Mouse (Mus musculus): ENCODE results near the gene Slamf6.
"Not testable (repeated sequence)": the region's sequence is repeated elsewhere in the genome, so short reads cannot be mapped to it uniquely, and the experiment has no call there.

The Slamf6 gene

GRCm38 (mm10) chr1:171917305-171918039, at the start of gene Slamf6:
TSS of gene Slamf6 (plus strand) at chr1:171917515.
- DNase-seq (ENCODE audit: low spot score) = no peak

- DNase-seq (ENCODE audit: low spot score) = no peak
Measured at GRCm38 (mm10) chr1:171886989-171887388, 30.3 kb upstream of the Slamf6 start.

GRCm38 (mm10) chr1:171895364-171895763, 22.0 kb upstream of the Slamf6 start, which contains the start of gene Gm10521:
TSS of gene Gm10521 (plus strand) at chr1:171895664.
- not testable (repeated sequence) for DNase-seq (ENCODE audit: low spot score)

GRCm38 (mm10) chr1:171904011-171904410, 13.3 kb upstream of the Slamf6 start:
- no peak for DNase-seq (ENCODE audit: low spot score)

- no peak for DNase-seq (ENCODE audit: low spot score)
Measured at GRCm38 (mm10) chr1:171915638-171916458, 1.5 kb upstream of the Slamf6 start.

GRCm38 (mm10) chr1:171918136-171918920, 1.0 kb downstream of the Slamf6 start:
- no peak for DNase-seq (ENCODE audit: low spot score)

- no peak for DNase-seq (ENCODE audit: low spot score)
Measured at GRCm38 (mm10) chr1:171919193-171919592, 1.9 kb downstream of the Slamf6 start.

GRCm38 (mm10) chr1:171919901-171920510, 2.7 kb downstream of the Slamf6 start:
- DNase-seq (ENCODE audit: low spot score) = no peak

GRCm38 (mm10) chr1:171920989-171921621, 3.8 kb downstream of the Slamf6 start:
- no peak for DNase-seq (ENCODE audit: low spot score)

GRCm38 (mm10) chr1:171921641-171922040, 4.3 kb downstream of the Slamf6 start:
- DNase-seq (ENCODE audit: low spot score) = no peak

- no peak for DNase-seq (ENCODE audit: low spot score)
Measured at GRCm38 (mm10) chr1:171922844-171923243, 5.5 kb downstream of the Slamf6 start.

- no peak for DNase-seq (ENCODE audit: low spot score)
Measured at GRCm38 (mm10) chr1:171924900-171925299, 7.6 kb downstream of the Slamf6 start.

GRCm38 (mm10) chr1:171933851-171934250, 16.5 kb downstream of the Slamf6 start:
- DNase-seq (ENCODE audit: low spot score) = no peak

- no peak for DNase-seq (ENCODE audit: low spot score)
Measured at GRCm38 (mm10) chr1:171938952-171939948, 21.9 kb downstream of the Slamf6 start.

- no peak for DNase-seq (ENCODE audit: low spot score)
Measured at GRCm38 (mm10) chr1:171940626-171941025, 23.3 kb downstream of the Slamf6 start.

- DNase-seq (ENCODE audit: low spot score) = no peak
Measured at GRCm38 (mm10) chr1:171946447-171946995, 29.2 kb downstream of the Slamf6 start.

- DNase-seq (ENCODE audit: low spot score) = no peak
Measured at GRCm38 (mm10) chr1:171948161-171948945, 31.0 kb downstream of the Slamf6 start.

GRCm38 (mm10) chr1:171948946-171949508, 31.7 kb downstream of the Slamf6 start:
- no peak for DNase-seq (ENCODE audit: low spot score)

GRCm38 (mm10) chr1:171955071-171955470, 37.8 kb downstream of the Slamf6 start:
- no peak for DNase-seq (ENCODE audit: low spot score)

All from embryo, embryonic 10.5 days (tissue).